Mouse (Mus musculus): ENCODE results near the gene Serpinb13. TPM values are rescaled to one million over a fixed set of nuclear protein-coding genes. Genes with fewer than 3 reads are reported as not detected.

Serpinb13 gene
- not detected for polyA plus RNA-seq (2017; shearing (Covaris generic))

DNA sequence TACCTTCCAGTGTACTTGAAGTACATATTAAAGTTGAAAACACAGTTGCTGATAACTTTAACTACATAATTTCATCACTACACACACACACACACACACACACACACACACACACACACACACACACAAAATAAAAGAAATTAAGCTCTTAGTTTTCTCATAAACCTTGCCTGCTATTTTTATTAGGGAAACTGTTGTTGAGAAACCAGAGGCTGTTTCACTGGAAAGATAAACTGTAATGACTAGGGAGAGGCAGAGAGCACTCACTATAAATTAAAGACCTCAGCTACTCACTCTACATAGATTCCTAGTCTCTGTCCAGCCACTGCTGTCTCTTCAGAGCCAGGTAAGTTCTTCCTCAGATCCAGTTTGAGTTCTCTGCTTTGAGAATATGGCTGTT, at the start of gene Serpinb13:
Gene Serpinb13 (plus strand): TSS at position 301 of the 400 bp plus-strand sequence.

DNA sequence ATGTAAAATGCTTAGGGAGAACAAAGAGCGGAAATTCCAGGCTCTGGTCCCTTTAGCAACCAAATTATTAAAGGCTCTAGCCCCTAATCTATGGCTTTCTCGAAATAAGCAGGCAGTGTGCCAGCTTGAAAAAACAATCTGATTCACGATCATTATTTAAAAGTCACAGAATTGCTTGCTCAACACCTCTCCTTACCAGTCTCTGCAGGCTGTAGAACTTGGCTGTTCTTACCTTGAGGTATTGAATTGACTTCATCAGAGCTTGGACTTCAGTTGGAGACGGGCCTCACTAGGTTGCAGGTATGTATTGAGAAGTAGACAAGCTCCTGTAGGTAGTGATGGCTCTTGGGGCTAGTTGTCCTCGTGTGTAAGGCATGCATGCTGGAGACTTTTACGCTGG, 46.5 kb upstream of the Serpinb13 start, which contains the start of gene Serpinb12:
Gene Serpinb12 (plus strand): TSS at position 185 of the 400 bp plus-strand sequence.

Other genes starting within 250 kb of the Serpinb13 start
- 10 to 100 TPM; 21.8 to 23.8 TPM for gene Kdsr, start 221.3 kb upstream of the Serpinb13 start, polyA plus RNA-seq (2017; shearing (Covaris generic))
- 100 to 1,000 TPM; 101 to 114 TPM for gene Vps4b, start 184.3 kb upstream of the Serpinb13 start, polyA plus RNA-seq (2017; shearing (Covaris generic))
- under 1 TPM in 1 of 2 experiments, not detected in 1; 0.44 TPM for gene Serpinb5, start 119.8 kb upstream of the Serpinb13 start, polyA plus RNA-seq (2017; shearing (Covaris generic))
- gene Serpinb12, start 46.5 kb upstream of the Serpinb13 start, polyA plus RNA-seq (2017; shearing (Covaris generic)), result not detected
- not detected for gene Serpinb3a, start 71.3 kb downstream of the Serpinb13 start, polyA plus RNA-seq (2017; shearing (Covaris generic))
- not detected for gene Serpinb3d, start 102.5 kb downstream of the Serpinb13 start, polyA plus RNA-seq (2017; shearing (Covaris generic))